Mouse (Mus musculus) kidney, embryonic 16.5 days (tissue): ENCODE measurements at regions not wholly inside any gene's neighbourhood (a gene's known extent, or its start where the extent isn't known, plus 50 kb on each side); places are given as distances from the start of the nearest gene placed in this dataset.

Source experiments
- ATAC-seq: fragments of 200-750 bp; cut with Nextera tagmentation; 2 replicates; pipeline ENCODE4 v1.8.0; 2017; ENCODE audit warnings: moderate TSS enrichment; ENCODE audit not compliant: low FRiP score, low TSS enrichment
- H3K27ac ChIP-seq: fragments of 300-500 bp; sonication (generic); 2 replicates; pipeline ENCODE4 v1.5.1; 2014; ENCODE audit warnings: low read length
- H3K27me3 ChIP-seq: fragments of 300-500 bp; sonication (generic); 2 replicates; pipeline ENCODE4 v1.6.1; 2014; ENCODE audit warnings: low read length, control low read depth, mixed read lengths; ENCODE audit not compliant: insufficient read depth
- H3K36me3 ChIP-seq: fragments of 300-500 bp; sonication (generic); 2 replicates; pipeline ENCODE4 v1.6.1; 2014; ENCODE audit warnings: low read length, control low read depth, mixed read lengths; ENCODE audit not compliant: insufficient read depth
- H3K4me1 ChIP-seq: fragments of 300-500 bp; sonication (generic); 2 replicates; pipeline ENCODE4 v1.6.1; 2014; ENCODE audit warnings: low read length, control low read depth, mixed read lengths; ENCODE audit not compliant: insufficient read depth
- H3K4me2 ChIP-seq: fragments of 300-500 bp; sonication (generic); replicated peaks from 2 replicates; pipeline ENCODE4 v1.6.1; 2014; ENCODE audit warnings: low read depth, low read length
- H3K4me3 ChIP-seq: fragments of 300-500 bp; sonication (generic); 2 replicates; pipeline ENCODE4 v1.5.1; 2014; ENCODE audit warnings: mild to moderate bottlenecking, low read length
- H3K9ac ChIP-seq: fragments of 300-500 bp; sonication (generic); replicated peaks from 2 replicates; pipeline ENCODE4 v1.6.1; 2014; ENCODE audit warnings: low read length
- H3K9me3 ChIP-seq: fragments of 300-500 bp; sonication (generic); 2 replicates; pipeline ENCODE4 v1.6.1; 2016; ENCODE audit warnings: low read length, control low read depth
- WGBS: fragments of 180-500 bp; shearing (Covaris S2); extraction: QIAGEN DNeasy Blood & Tissue Kit; methylation state at CpG from one replicate; pipeline ENCODE4 v1.1.7; 2014; 5-methylcytosine and 5-hydroxymethylcytosine counted together

- WGBS = 57% methylated on average over 3 of the region's 3 CpGs
- no peaks in the 10 kb centered on the region for H3K4me1 ChIP-seq
- no peak for ATAC-seq
- no peaks in the 10 kb centered on the region for H3K9me3 ChIP-seq
- no peak overlapping the region for H3K27ac ChIP-seq
- H3K27me3 ChIP-seq = no peaks in the 10 kb centered on the region
- H3K9ac ChIP-seq = no peak overlapping the region
- H3K36me3 ChIP-seq = no peaks in the 10 kb centered on the region
- no peak overlapping the region for H3K4me2 ChIP-seq
- H3K4me3 ChIP-seq = no peak overlapping the region
These were observed 231.1 kb downstream of the Bcl2 start for GRCm38 (mm10) chr1:106483008-106483407.

DNA sequence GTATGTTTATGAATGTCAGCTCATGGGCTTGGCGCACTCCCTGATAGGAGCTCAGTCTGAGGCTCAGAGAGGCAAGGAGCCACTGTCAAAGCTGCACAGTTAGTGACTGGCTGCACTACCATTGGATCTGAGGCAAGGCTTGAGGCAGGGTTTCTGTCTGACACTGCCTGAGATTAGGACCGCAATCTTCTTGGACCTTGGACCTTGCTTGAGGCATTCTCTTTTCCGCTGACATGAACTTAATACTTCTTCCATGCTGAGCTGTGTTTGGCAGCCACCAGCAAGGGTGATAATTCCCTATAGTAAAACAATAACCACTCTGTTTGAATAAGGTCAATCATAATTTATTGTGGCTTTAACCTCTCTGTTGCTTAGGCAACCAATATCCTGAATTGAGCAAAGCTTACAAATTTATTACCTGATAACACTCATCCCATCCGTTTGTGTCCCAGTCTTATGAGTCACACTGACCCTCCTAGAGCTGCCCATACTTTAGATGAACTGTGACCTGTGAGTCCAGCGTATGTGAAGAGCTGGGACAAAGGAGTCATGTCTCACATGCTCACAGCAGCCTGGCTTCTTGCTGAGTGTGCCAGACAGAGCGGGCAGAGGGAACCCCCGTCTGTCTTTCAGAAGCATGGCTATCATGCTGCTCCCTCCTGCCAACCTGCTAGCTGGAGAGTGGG, 236.3 kb downstream of the Bcl2 start:
- H3K4me2 ChIP-seq = no peak overlapping the region

DNA sequence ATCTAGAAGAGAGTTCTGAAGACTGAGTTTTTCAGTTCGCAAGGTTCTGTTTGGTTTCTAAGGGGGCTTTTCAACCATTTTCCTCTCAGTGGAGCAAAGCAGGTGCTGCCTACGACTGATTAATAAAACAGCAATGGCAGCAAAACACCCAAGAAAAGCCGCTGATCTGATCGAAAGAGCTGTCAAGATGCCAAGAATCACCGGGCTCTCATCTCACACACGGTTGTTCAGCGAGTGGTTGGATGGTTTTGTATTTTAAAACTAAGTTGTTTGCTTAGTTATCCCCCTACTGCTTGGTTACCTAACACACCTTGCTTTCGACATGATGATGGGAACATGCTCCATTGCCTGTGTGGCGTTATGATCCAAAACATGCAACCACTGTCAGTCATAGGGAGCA, 246.1 kb downstream of the Bcl2 start:
- Histone ChIP-seq H3K36me3 (no peaks in the 10 kb centered on the region), H3K4me2 (no peak overlapping the region), H3K4me3 (no peak overlapping the region), H3K27ac (no peak overlapping the region), H3K9ac (no peak overlapping the region), H3K27me3 (no peaks in the 10 kb centered on the region), H3K9me3 (no peaks in the 10 kb centered on the region), H3K4me1 (0 out of 2 replicates have a peak, but pooled peaks cover 7% of the 10 kb centered on the region)
- 83% methylated on average over 9 of the region's 9 CpGs for WGBS
- no peak for ATAC-seq

More for the DNA sequence above, 236.3 kb downstream of the Bcl2 start:
- H3K27ac ChIP-seq = no peak overlapping the region
- H3K9ac ChIP-seq = no peak overlapping the region
- ATAC-seq = peak; percentile 61
- no peaks in the 10 kb centered on the region for H3K4me1 ChIP-seq
- no peaks in the 10 kb centered on the region for H3K27me3 ChIP-seq
- H3K36me3 ChIP-seq = no peaks in the 10 kb centered on the region
- no peak overlapping the region for H3K4me3 ChIP-seq
- 50% methylated on average over 7 of the region's 7 CpGs for WGBS
- no peaks in the 10 kb centered on the region for H3K9me3 ChIP-seq

GRCm38 (mm10) chr1:106466644-106467043, 247.4 kb downstream of the Bcl2 start:
- Histone ChIP-seq H3K27ac (no peak overlapping the region), H3K4me1 (0 out of 2 replicates have a peak, but pooled peaks cover 7% of the 10 kb centered on the region), H3K27me3 (no peaks in the 10 kb centered on the region), H3K36me3 (no peaks in the 10 kb centered on the region), H3K9ac (no peak overlapping the region), H3K9me3 (no peaks in the 10 kb centered on the region), H3K4me3 (no peak overlapping the region), H3K4me2 (no peak overlapping the region)
- ATAC-seq = no peak
- WGBS = 61% methylated on average over 4 of the region's 4 CpGs

DNA sequence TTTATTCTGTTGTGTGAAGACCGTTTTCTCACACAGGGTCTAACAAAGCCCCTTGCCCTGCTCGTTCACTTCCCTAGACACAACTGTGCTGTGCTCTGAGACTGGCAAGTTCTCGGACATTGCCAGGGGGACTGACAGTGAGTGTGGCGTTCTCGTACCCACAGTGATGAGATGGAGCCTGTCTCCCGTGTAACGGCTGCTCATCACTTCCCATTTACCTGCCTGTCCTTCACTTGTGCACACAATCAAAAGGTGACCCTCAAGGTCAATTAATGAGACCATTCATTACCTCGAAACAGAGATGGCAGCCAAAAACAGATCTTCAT, 248.1 kb downstream of the Bcl2 start:
- 51% methylated on average over 8 of the region's 8 CpGs for WGBS
- Histone ChIP-seq H3K4me1 (0 out of 2 replicates have a peak, but pooled peaks cover 7% of the 10 kb centered on the region), H3K4me3 (no peak overlapping the region), H3K27me3 (no peaks in the 10 kb centered on the region), H3K9me3 (no peaks in the 10 kb centered on the region), H3K4me2 (no peak overlapping the region), H3K36me3 (no peaks in the 10 kb centered on the region), H3K9ac (no peak overlapping the region), H3K27ac (0 out of 2 replicates have a peak overlapping the region, but pooled peaks have one; percentile 10)
- 0 out of 2 replicates have a peak, but pooled peaks have one; percentile 39 for ATAC-seq

- H3K4me1 ChIP-seq = 0 out of 2 replicates have a peak, but pooled peaks cover 7% of the 10 kb centered on the region
- 50% methylated on average over 4 of the region's 4 CpGs for WGBS
These were observed 248.7 kb downstream of the Bcl2 start for GRCm38 (mm10) chr1:106465243-106465976.

GRCm38 (mm10) chr1:106464726-106465125, 249.3 kb downstream of the Bcl2 start:
- Histone ChIP-seq H3K9me3 (no peaks in the 10 kb centered on the region), H3K4me2 (no peak overlapping the region), H3K36me3 (no peaks in the 10 kb centered on the region), H3K9ac (no peak overlapping the region), H3K4me3 (no peak overlapping the region), H3K4me1 (0 out of 2 replicates have a peak, but pooled peaks cover 7% of the 10 kb centered on the region), H3K27me3 (no peaks in the 10 kb centered on the region), H3K27ac (no peak overlapping the region)
- ATAC-seq = no peak
- WGBS = 36% methylated on average over 2 of the region's 2 CpGs

More at GRCm38 (mm10) chr1:106465243-106465976, 248.7 kb downstream of the Bcl2 start:
- no peaks in the 10 kb centered on the region for H3K36me3 ChIP-seq
- H3K27ac ChIP-seq = no peak overlapping the region
- H3K9ac ChIP-seq = no peak overlapping the region
- H3K4me2 ChIP-seq = no peak overlapping the region
- no peaks in the 10 kb centered on the region for H3K27me3 ChIP-seq
- H3K9me3 ChIP-seq = no peaks in the 10 kb centered on the region
- ATAC-seq = peak; percentile 31; the same call in 1 of the 2 replicates
- H3K4me3 ChIP-seq = no peak overlapping the region

GRCm38 (mm10) chr1:106462595-106462994, 251.5 kb downstream of the Bcl2 start:
- Histone ChIP-seq H3K27me3 (no peaks in the 10 kb centered on the region), H3K9me3 (no peaks in the 10 kb centered on the region), H3K27ac (no peak overlapping the region), H3K4me3 (no peak overlapping the region), H3K4me1 (0 out of 2 replicates have a peak, but pooled peaks cover 7% of the 10 kb centered on the region), H3K9ac (no peak overlapping the region), H3K36me3 (no peaks in the 10 kb centered on the region), H3K4me2 (no peak overlapping the region)
- no peak for ATAC-seq

GRCm38 (mm10) chr1:106462112-106462511, 252.0 kb downstream of the Bcl2 start:
- no peak for ATAC-seq

DNA sequence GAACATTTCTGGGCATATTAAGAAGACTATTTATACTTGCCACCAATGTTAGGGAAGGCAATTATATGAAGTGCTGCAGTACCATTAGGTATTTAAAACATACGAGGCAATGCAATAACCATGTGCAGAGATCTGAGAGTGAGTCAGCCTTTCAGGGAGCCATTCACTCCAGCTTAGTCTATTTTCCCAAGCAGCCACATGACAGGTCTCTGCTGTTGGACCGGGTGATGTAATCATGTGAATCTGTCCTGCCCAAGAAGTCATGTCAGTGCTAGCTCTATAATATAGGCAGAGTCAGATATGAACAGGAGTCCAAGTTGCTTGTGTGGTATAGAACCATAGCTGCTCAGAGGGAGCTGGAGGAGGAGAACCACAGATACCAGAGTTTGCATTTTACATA, 253.1 kb downstream of the Bcl2 start:
- Histone ChIP-seq H3K27me3 (no peaks in the 10 kb centered on the region), H3K9me3 (no peaks in the 10 kb centered on the region), H3K4me3 (no peak overlapping the region), H3K9ac (no peak overlapping the region), H3K4me2 (no peak overlapping the region), H3K27ac (no peak overlapping the region), H3K36me3 (no peaks in the 10 kb centered on the region), H3K4me1 (0 out of 2 replicates have a peak, but pooled peaks cover 5% of the 10 kb centered on the region)
- 70% methylated on average over 2 of the region's 2 CpGs for WGBS
- no peak for ATAC-seq

More at GRCm38 (mm10) chr1:106462112-106462511, 252.0 kb downstream of the Bcl2 start:
- Histone ChIP-seq H3K4me3 (no peak overlapping the region), H3K4me1 (0 out of 2 replicates have a peak, but pooled peaks cover 7% of the 10 kb centered on the region), H3K27me3 (no peaks in the 10 kb centered on the region), H3K27ac (no peak overlapping the region), H3K36me3 (no peaks in the 10 kb centered on the region), H3K9ac (no peak overlapping the region), H3K9me3 (no peaks in the 10 kb centered on the region), H3K4me2 (no peak overlapping the region)
- WGBS = 94% methylated on average over 1 of the region's 1 CpGs
